Mouse (Mus musculus) thymus, adult 18-20 months (tissue): ENCODE results near the gene Ighmbp2.

ENCODE experiments used
- DNase-seq, 2 experiments: peaks; one replicate each; pipeline ENCODE4 v3.0.0; 2022; ENCODE audit warnings: mixed read lengths in 2 of 2

Ighmbp2 gene

DNA sequence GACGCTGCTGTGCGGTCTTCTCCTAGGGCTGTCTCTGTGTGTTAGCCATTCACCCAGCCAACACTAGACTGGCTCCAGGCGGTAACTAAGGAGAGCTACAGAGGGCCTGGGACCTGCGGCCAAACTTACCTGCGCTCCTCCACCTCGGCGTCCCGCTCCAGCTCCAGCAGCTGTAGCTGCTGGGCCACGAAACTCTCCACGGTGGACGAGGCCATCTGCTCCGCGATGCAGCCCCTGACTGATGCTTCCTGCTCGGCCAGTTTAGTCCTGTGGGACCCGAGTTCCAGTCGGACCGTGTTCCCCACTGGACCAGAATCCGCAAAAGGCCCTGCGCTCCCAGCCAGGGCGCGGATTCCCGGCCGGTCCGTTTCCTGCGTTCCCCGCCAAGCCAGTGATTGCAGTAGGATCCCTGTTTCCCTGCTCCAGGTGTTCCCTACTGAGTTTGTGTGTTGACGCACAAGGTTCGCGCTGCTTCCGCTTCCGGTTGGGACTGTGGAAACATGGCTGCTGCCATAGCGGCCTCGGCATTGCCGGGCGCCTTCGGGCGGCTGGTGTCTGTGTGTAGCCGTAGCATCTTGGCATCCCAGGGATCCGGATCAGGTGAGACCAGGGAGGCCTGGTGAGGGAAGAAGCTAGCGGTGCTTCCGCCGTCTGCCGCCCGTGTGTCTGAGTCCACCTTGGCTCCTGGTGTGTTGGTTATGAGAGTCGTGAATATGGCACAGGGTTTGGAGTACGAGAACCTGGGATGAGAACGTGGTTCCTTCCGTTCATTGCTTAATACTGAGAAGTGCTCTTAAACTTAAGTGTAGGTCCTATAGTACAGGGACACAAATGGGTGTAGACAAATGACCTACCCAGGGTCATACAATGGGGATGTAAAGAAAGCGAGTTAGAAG lies at the start of gene Ighmbp2, which contains the start of gene Mrpl21:
Ighmbp2 (minus strand) TSS at position 446 of the 896 bp plus-strand sequence.
Mrpl21 (plus strand) TSS at position 330 of the 896 bp plus-strand sequence.
- peak; percentile 52 to 66 for DNase-seq

DNA sequence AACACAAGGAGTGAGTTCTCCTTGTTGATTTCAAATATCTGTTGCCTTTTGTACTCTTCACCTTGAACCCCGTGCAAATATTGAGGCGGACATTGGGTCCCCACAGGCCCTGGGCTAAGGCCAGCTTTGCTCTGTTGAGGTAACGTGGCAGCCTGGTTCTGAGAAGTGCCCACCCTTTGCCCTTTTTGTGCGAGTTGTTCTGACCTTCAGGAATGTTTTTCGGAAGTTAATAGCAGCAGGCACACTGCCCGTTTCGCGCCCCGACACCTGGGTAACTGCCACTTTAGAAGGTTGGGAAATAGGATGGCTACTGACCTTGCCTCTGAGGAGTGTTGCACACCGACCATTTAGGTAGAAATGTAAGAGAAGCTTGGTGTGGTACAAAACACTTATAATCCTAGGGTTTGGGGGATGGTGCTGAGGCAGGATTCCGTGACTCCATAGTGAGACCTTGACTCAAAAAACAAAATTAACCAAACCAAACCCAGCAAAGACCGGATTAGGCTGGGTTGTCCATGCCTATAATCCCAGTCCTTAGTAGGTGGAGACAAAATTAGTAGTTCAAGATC lies 43.7 kb upstream of the Ighmbp2 start:
- DNase-seq, result no peak

DNA sequence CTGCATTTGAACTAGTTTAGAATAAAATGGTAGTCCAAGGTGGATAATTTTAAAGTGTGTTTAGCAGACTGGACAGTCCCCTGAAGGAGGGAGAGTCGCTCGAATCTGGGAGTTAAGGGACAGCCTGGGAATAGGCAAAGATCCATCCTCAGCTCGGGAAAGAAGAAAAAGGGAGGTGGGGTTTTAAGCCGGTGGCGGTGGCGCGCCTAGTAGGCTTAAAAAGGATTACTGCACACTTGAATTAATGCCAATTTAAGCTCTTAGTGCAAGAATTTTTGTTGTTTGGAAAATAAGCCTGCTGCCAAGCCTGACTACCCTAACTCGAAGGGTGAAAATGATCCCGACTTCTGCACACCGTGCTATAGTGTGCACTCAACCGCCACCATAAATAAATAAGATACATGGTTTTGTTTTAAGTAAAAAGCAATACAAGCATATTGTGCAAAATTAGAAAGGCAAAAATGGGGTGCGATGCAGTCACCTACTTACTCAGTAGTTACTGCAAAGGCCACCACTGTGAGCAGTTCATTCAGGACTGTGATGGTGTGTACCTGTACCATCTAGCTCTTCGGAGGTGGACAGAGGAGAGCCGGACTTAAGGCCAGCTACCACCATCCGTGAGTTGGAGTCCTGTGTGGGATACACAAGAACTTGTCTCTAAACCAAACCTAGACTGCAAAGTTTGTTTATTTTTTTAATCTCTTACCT lies 43.1 kb upstream of the Ighmbp2 start:
- DNase-seq, result no peak

DNA sequence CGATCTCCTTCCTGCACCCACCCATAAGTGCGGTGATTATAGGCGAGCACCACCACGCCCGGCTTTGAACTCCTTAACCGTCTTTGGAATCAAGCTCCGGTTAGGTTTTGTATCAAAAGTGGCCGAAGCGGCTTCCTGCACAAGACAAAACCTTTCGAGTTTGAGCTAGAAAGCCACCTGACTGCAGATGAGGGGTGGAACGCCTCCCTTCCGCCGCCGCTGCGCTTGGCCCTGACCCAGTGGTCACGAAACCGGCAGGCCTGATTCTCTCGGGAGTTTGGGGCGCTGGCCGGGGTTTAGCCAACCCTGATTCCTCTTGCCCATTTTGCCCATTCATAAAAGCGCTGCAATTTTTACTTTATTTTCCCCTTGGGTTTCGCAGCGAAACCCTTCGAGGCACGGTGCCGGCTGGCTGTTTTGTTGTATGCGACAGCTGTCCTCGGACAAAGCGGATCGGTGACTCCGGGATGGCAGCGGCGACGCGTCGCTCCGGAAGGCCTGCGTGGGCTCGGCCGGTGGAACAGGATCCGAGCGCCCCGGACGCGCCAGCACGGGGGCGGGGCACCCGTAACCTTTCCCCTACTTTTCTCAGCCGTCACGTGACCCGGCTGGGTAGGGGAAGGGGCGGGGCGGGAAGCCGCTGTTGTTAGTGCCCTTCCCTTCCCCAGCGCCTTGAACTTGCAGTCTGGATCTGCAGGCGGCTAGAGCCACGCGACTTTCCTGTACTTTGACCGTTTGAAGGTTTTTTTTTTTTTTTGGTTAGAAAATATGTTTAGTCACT lies 42.3 kb upstream of the Ighmbp2 start:
- peak; percentile 92 to 93 for DNase-seq

DNA sequence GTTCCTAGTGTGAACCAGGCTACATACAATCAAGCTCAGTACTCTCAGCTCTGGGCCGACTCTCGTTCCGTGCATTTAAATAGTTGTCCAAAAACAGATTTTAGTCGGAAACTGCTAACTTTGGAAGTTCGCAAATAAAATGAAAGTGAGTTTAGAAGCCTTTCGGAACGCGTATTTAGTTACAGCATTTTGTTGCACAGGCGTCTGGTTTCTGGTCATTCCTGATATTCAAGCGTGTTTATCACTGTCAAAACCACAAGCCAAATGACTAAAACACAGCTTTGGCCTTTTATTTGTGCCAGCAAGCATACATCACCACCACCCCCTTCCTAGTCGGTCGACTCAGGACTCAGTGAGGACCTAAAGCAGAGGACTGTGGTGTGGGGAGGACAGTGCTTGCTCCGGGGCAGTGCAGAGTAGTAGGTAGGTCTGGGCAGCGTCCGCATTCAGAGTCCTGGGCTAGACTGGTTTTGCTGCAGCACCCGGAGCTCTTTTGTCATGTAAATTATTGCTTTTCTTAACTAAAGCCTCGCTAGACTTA lies 41.5 kb upstream of the Ighmbp2 start:
- no peak for DNase-seq

DNA sequence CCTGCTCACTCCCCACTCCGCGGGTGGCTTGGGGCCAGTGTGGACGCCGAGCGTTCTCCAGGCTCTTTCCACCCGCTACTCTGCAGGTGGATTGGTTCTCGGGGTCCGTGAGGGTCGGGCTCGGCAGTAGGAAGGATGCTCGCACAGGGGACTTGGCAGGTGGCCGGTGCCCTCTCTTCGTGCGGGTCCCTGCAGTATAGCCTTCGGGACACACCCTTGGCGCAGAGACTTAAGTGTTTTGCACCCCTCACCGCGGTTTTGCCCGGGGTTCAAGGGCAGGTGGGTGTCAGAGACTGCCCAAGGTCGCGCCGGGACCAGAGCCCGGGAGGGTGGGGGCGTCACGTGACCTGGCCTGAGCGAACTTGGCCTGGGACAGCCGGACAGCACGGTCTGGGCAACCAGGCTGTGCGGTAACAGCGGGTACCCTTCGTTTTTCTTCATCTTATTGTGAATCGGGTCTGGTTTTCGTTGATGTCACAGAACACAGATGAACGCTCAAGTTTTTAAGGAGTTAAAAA lies 41.0 kb upstream of the Ighmbp2 start:
- peak; percentile 48 to 51 for DNase-seq

DNA sequence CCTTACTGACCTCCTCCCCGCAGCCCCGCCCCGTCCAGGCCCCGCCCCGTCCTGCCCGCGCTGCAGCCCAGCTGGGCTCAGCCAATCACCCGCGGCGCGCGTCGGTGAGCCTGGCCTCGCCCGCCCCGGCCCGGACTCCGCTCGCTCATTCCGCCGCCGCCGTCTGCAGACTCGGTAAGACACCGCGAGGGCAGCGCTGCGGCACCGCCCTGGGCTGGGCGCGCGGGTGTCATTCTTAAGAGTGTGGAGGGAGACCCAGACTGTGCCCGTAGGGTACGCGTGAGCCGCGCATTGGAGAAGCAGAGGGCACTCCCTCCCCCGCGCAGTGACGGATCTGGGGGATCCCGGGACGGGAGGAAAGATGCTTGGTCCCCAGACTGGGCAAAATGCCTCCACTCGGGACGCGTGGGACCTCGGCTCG lies 40.4 kb upstream of the Ighmbp2 start:
- DNase-seq, result peak; percentile 74 to 77

DNA sequence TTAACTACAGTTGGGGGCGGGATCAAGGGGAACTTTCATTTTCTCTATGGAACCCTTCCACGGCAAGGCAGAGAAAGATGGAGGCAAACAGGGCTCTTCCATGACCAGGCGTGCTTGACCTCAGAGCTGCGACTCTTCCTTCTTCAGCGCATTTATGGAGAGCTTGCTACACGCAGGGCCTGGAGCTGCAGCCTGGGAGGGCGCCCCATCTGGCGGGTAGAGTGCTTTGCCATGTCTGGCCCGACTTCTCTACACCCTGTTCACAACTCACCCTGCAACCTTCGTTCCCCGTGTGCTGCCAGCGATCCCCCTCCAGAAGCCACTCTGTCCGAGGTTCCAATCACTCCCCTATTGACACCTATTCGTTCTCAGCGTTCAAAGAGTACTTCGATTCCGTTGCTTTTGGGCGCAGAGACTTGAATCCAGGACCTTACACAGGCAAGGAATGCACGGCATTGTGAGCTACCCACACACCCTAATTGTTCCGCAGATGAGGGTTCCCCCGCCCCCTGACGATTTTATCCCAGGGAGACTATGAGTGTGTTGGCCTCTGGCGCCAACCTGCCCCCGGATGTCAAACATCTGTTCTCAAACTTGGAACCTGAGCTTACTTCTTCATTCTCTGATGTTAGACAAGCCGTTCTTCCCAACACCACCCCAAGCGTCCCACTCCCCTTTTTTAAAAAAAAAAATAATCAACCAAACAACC lies 39.6 kb upstream of the Ighmbp2 start, which contains the start of gene Cpt1a:
Cpt1a (plus strand) TSS at position 74 of the 709 bp plus-strand sequence.
- peak; percentile 41 to 58 for DNase-seq

DNA sequence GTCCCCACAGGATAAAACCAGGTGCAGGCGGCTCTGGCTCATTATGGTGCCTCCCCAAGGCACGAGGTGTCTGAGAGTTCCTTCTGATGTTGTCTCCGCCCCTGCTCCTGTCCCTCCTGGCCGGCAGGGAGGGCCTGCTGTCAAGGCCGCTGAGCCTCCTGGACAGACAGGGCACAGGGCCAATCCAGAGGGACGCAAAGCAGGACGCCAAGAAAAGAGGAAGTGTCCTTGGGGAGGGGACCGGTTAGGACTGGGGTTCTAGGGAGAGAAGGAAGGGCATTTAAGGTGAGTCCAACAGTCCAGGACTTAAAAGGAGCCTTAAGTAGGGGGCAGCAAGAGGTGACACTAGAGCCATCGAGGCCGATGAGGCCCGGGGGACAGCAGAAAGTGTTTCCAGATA lies 38.8 kb upstream of the Ighmbp2 start:
- DNase-seq, result peak; percentile 25 to 37

DNA sequence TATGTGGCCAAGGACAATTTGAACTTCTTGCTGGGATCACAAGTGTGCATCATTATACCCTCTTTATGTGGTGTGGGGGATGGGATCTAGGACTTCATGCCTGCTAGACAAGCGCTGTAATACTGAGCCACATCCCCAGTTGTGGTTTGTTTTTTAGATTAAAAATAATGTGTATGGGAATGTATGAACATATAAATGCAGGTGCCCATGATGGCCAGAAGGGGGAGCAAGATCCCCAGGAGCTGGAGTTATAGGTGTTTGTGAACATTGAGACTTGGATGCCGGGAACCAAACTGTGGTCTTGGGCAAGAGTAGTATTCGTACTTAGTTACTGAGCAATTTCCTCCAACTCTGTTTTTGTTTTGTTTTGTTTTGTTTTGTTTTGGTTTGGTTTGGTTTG lies 38.0 kb upstream of the Ighmbp2 start:
- DNase-seq, result no peak

DNA sequence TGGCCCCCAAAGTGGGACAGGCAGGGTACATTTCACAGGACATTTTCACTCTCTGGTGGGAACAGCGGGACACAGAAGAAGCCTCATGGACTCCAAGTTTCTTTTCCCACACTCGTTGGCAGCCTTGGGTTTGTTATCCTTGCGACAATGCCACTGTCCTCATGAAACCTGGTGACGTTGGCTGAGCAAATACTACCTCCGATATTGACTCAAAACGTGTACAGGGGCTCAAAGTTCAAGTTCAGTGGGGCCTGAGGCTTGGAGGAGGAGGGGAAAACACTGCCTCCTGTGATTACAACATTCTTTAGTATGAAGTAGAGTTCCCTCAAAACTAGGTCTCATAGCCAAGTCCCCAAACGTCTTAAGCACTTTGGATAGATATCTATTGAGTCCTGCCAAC lies 37.3 kb upstream of the Ighmbp2 start:
- DNase-seq, result no peak

DNA sequence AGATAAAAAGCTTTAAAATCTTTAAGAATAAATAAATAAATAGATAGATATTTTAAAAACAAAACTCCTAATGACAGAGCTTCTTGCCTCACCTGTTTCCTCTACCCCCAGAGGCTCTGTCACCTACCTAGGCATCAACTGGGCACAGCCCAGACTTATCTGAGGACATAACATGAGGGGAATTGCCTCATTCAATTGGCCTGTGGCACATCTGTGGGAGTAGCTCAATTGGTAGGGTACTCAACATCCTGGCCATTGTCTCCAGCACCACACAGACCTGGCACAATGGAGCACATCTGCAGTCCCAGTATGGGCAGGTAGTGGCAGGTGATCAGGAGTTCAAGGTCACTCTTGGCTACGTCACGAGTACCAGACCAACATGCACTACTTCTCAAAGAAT lies 36.5 kb upstream of the Ighmbp2 start:
- no peak for DNase-seq

DNA sequence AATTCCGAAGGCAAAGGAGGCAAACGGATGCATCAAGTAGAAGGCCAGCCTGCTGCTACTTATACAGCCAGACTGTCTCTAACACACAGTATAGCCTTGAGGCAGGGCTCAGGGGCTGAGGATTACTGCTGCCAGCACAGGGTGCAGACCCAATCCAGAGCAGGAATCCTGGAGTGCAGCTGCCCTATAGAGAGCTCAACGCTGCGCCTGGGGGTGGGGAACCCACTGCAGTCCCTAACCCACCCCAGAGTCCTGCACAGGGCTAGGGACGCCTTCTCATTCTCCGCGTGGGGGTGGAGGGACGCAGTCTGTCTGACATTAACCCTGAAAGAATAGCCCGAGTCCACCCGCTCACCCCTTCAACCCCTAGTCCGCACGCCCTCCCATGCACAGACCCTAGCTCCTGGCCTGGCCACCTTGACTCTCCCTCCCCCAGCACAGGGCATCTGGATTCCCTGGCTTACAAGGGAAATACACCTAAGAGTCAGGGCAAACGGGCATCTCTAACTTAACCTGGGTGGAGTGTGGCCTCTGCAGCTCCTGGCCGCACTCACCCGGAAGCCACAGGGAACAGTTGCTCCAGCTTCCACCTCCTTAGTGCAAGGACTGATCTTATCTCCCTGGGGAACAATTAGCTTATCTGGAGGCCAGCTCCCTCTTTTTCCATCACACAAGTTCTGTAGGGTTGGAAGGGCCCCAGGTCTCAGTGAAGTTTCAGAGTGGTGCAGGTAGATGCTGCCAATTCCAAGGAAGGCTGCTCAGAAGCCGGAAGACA lies 24.5 kb upstream of the Ighmbp2 start:
- no peak for DNase-seq

DNA sequence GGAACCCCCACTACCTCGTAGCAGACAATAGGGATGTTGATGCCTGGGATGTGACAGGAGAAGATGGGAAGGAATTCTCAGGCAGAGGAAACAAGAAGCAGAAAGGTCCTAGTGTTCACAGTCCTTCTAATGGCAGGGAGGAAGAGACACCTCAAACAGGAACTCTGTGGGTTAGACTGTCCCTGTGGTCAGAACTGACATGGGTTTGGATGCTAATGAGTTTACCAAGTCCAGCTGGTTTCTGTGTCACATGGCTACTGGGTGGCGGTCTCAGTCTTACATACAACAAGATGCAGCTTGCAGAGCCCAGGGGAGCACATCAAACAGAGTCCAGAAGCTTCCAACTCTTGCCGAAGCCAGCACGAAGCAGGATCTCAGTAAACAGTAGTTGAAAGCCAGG lies 21.2 kb upstream of the Ighmbp2 start:
- DNase-seq, result no peak

DNA sequence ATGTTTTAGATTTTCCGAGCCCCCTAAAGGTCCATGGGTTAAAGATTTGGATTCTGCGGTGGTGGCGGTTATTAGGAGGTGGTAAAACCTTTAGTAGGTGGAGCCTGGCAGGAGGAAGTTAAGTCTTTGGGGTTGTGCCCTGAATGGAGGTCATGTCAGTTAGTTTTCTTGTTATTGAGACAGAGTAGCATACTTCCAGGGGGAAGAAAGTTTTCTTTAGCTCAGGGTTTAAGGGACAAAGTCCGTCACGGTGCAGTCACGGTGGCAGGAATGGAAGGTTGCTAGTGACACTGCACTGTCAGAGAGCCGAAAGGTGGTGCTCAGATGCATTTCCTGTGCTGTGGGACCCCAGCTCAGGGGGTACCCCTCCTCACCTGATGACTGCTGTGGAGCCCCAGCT lies 15.0 kb upstream of the Ighmbp2 start:
- DNase-seq, result no peak

DNA sequence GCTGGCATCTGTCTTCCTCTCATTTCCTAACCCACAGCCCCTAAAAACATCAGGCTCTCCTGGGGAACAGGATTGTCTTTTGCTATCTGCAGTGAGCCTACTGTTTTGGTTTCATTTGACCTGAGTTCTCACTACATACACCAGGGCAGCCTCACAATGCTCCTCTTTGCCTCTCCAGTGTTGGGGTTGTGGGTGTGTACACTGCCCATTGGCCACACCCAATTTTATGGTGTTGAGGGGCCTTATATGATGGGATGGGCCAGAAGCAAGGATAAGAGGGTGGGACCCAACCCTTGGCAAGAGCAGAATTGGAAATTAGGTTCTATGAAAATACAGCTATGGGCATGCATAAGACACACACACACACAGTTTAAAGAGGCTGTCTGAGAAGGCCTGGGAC lies 14.2 kb upstream of the Ighmbp2 start:
- DNase-seq, result no peak

DNA sequence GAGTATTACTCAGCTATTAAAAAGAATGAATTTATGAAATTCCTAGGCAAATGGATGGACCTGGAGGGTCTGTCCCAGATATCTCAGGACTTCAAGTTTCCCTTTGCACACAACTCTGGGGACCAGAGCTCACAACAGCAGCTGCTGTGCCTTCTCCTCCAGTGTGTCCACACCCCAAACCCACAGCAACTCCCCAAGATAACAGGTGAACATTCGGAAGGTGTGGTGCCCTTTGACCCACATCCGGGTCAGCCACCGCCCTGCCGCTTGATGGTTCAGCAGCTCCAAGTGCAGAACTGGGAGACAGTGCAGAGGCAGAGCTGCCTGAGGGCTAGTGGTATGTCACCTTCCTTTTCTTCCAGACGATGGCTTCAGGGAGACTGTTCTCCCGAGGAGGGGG lies 12.4 kb upstream of the Ighmbp2 start:
- DNase-seq, result no peak

DNA sequence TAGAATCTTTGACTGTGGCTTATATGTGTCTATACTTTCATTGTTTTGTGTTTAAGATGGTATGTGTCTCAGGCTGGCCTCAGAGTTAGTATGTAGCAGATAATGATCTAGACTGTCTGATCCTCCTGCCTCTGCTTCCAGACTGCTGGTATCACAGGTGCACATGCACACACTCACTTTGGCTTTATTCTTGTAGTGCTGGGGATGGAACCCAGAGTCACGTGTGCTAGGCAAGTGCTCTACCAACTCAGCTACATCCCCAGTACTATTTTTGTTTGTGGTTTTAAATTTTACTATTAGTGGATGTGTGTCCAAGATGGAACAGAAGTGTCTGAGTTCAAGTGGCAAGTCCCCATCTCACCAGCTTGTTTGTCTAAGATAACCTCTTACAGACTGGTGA lies 10.2 kb upstream of the Ighmbp2 start:
- DNase-seq, result no peak

DNA sequence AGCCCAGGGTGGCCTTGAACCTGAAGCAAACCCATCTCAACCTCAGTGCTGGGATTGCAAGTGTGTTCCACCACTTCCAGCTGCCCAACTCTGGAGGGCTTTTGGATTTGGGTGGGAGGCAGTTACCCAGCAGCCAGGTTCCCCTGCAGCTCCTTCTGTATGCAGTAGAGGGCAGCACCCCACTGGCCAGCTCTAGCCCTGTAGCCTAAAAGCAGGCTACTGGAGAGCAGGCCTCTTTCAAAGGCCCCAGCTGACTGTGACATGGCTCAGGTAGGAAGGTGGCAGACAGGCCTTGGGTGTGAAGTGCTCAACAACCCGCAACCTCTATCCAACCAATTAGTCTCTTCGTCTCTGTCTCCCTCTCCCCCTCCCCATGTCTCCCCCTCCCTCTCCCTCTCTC lies 9.2 kb upstream of the Ighmbp2 start:
- DNase-seq, result peak; percentile 24 to 31

DNA sequence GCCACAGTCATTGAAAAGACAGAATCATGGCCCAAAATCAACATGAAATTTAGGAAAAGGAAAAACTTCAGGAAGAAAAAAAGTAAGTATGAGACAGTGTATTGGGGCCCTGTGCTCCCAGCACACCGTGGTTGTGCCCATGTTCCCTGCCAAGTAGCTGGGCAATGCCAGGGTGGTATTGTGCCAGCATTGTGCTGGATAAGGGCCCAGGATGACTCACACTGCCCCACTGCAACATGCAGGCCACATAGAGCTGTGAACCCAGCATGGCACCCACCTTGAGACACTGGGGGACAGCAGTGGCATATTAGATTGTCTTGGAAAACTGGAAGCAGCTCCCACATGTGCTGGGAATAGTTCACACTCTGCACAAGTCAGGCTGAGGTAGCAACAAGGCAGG lies 6.2 kb upstream of the Ighmbp2 start:
- DNase-seq, result no peak

DNA sequence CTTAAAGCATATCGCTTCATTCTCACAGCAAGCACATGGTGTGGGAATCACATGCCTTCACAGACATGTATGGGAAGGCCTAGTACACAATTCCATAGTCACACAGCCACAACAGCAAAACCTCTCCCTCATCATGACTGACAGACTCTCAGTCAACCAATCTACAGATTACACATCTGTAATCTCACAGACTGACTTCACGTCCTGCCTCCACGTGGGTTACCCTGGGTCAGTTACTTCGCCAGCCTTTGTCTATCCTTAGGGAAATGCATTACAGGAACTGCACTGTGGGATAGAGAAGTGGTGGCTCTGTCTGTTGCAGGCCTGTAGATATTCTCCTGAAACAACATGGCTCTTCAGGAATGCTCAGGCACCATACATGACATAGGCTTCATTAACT lies 931 bp downstream of the Ighmbp2 start:
- no peak for DNase-seq
